Mouse (Mus musculus) T-helper 2 cell (primary cell): ENCODE measurements around the gene Olfr167.
"Not testable (repeated sequence)": the region's sequence is repeated elsewhere in the genome, so short reads cannot be mapped to it uniquely, and the experiment has no call there.

Experiments
- in situ Hi-C: fragments of 300-600 bp; cut with MboI, MseI; formaldehyde crosslinking; loops from one replicate; pipeline ENCODE4 v1.15.1; 2025; ENCODE audit warnings: high pct_unique_total_duplicates

Gene Olfr167

GRCm38 (mm10) chr16:19522166-19522565 lies at the start of gene Olfr167:
Olfr167 (minus strand) TSS chr16:19522266.
- in situ Hi-C loops, result no loop called here

- in situ Hi-C loops, result not testable (repeated sequence)
Measured at GRCm38 (mm10) chr16:19571709-19572108, 49.6 kb upstream of the Olfr167 start, which contains the start of gene Olfr169. Olfr169 (minus strand) TSS chr16:19571809.

- in situ Hi-C loops, result not testable (repeated sequence)
Measured at GRCm38 (mm10) chr16:19553429-19553828, 31.4 kb upstream of the Olfr167 start.

GRCm38 (mm10) chr16:19552246-19552645 lies 30.2 kb upstream of the Olfr167 start:
- in situ Hi-C loops, result not testable (repeated sequence)

GRCm38 (mm10) chr16:19535455-19535854 lies 13.4 kb upstream of the Olfr167 start, which contains the start of gene Olfr168:
Olfr168 (minus strand) TSS chr16:19535555.
- in situ Hi-C loops, result no loop called here

- in situ Hi-C loops, result no loop called here
Measured at GRCm38 (mm10) chr16:19483394-19483793, 38.7 kb downstream of the Olfr167 start, which contains the start of gene Olfr166. Olfr166 (plus strand) TSS chr16:19483694.

GRCm38 (mm10) chr16:19464365-19464764 lies 57.7 kb downstream of the Olfr167 start:
- in situ Hi-C loops, result no loop called here
